Comparison of ENCODE assay signal across 8 mouse cellular contexts in genomic region chrX:166661043-166661718, GRCm38 (mm10).
DNase-seq lines count a peak whose midpoint lies in the region; ATAC-seq and TF ChIP-seq lines count a peak whose summit lies in the region.

No protein-coding gene starts in this region.

- peak; percentile 43 to 60 for ATAC-seq in hematopoietic stem cell, adult 5-6 weeks (replicated peaks in 1 of 2; ENCODE audit: insufficient read depth in 1 of 2, low FRiP score in 2 of 2, low TSS enrichment in 1 of 2, low read depth in 1 of 2, poor library complexity in 2 of 2, severe bottlenecking in 2 of 2)
- ATAC-seq in lung, embryonic 14.5 days (ENCODE audit: insufficient read depth), result peak; percentile 70
- ATAC-seq in neural tube, embryonic 14.5 days (ENCODE audit: low read depth), result peak; percentile 87

- no peaks in the 10 kb centered on the region for H3K27me3 ChIP-seq in CH12.LX (replicated peaks)
- H3K27me3 ChIP-seq in lung, embryonic 14.5 days (ENCODE audit: insufficient read depth, low read length), result no peaks in the 10 kb centered on the region
- H3K27me3 ChIP-seq in neural tube, embryonic 14.5 days (ENCODE audit: control insufficient read depth, insufficient read depth, low read length), result no peaks in the 10 kb centered on the region
- no peaks in the 10 kb centered on the region for H3K27me3 ChIP-seq in thymus, adult 2 months (ENCODE audit: control insufficient read depth, insufficient read depth, low read length)

- peak overlapping the region; percentile 47 for H3K4me2 ChIP-seq in CH12.LX (ENCODE audit: insufficient read depth, low read depth, poor library complexity, severe bottlenecking)
- H3K4me2 ChIP-seq in lung, embryonic 14.5 days, result peak overlapping the region; percentile 51
- H3K4me2 ChIP-seq in neural tube, embryonic 14.5 days (ENCODE audit: low read depth, low read length), result peak overlapping the region; percentile 29

- dilution Hi-C loops in CH12.LX (cut with MboI; ENCODE audit: extremely low pct_ligation_motif_present, extremely low pct_unique_long_range_greater_than_20kb, low sequenced_read_pairs), result no loop called here

- TF ChIP-seq RAD21 in CH12.LX (IDR thresholded peaks at IDR 0.05; ENCODE audit: low read depth, low read length), result no peak

- H3K27ac ChIP-seq in CH12.LX (ENCODE audit: insufficient read depth, low read depth), result no peak overlapping the region
- H3K27ac ChIP-seq in brown adipose tissue, adult 24 weeks (replicated peaks; ENCODE audit: low read depth, low read length), result peak overlapping the region; percentile 85
- peak overlapping the region; percentile 93 for H3K27ac ChIP-seq in layer of hippocampus, adult 2 months
- H3K27ac ChIP-seq in lung, embryonic 14.5 days (ENCODE audit: low read depth), result peak overlapping the region; percentile 74
- H3K27ac ChIP-seq in neural tube, embryonic 14.5 days (ENCODE audit: low read depth, low read length), result peak overlapping the region; percentile 78
- H3K27ac ChIP-seq in thymus, adult 2 months (ENCODE audit: control insufficient read depth, insufficient read depth, low read length), result peak overlapping the region; percentile 98

- H3K36me3 ChIP-seq in CH12.LX (replicated peaks in 1 of 2; ENCODE audit: control insufficient read depth in 1 of 2, insufficient read depth in 1 of 2, low read length in 1 of 2), result no peaks in the 10 kb centered on the region
- no peaks in the 10 kb centered on the region for H3K36me3 ChIP-seq in lung, embryonic 14.5 days (ENCODE audit: insufficient read depth)
- no peaks in the 10 kb centered on the region for H3K36me3 ChIP-seq in neural tube, embryonic 14.5 days (ENCODE audit: control insufficient read depth, insufficient read depth, low read length)
- H3K36me3 ChIP-seq in thymus, adult 2 months (ENCODE audit: control insufficient read depth, insufficient read depth, low read length), result no peaks in the 10 kb centered on the region

- no peak for TF ChIP-seq POLR2A in CH12.LX (IDR thresholded peaks at IDR 0.05; ENCODE audit: low read depth, low read length)
- TF ChIP-seq POLR2A in thymus, adult 2 months (IDR thresholded peaks at IDR 0.05; ENCODE audit: control insufficient read depth, extremely low read depth, insufficient read depth, low read length, poor library complexity), result no peak

- H3K4me3 ChIP-seq in CH12.LX (replicated peaks in 1 of 3; ENCODE audit: low read depth in 2 of 3, low read length in 2 of 3, poor library complexity in 1 of 3), result no peak overlapping the region
- peak overlapping the region; percentile 37 for H3K4me3 ChIP-seq in brown adipose tissue, adult 24 weeks (ENCODE audit: insufficient read depth, low read depth, low read length)
- H3K4me3 ChIP-seq in layer of hippocampus, adult 2 months, result peak overlapping the region; percentile 40
- peak overlapping the region; percentile 17; the same call in 1 of the 2 replicates for H3K4me3 ChIP-seq in lung, embryonic 14.5 days (ENCODE audit: low read depth, low read length)
- no peak overlapping the region for H3K4me3 ChIP-seq in neural tube, embryonic 14.5 days (ENCODE audit: low read depth, low read length)
- H3K4me3 ChIP-seq in thymus, adult 2 months (ENCODE audit: control insufficient read depth, insufficient read depth, low read length), result peak overlapping the region; percentile 67

- no peak for TF ChIP-seq EP300 in CH12.LX (IDR thresholded peaks at IDR 0.05; ENCODE audit: low read length)

- peaks cover 0 to 12% of the 10 kb centered on the region in 2 experiments; a peak in 2 of 4 replicates for H3K4me1 ChIP-seq in CH12.LX (ENCODE audit: control insufficient read depth in 1 of 2, insufficient read depth in 2 of 2)
- 0 out of 2 replicates have a peak, but pooled peaks cover 2% of the 10 kb centered on the region for H3K4me1 ChIP-seq in brown adipose tissue, adult 24 weeks (ENCODE audit: control insufficient read depth, insufficient read depth, insufficient read length, low read length)
- no peaks in the 10 kb centered on the region for H3K4me1 ChIP-seq in lung, embryonic 14.5 days (ENCODE audit: insufficient read depth)
- H3K4me1 ChIP-seq in neural tube, embryonic 14.5 days (ENCODE audit: control insufficient read depth, insufficient read depth, low read length), result no peaks in the 10 kb centered on the region
- H3K4me1 ChIP-seq in thymus, adult 2 months (replicated peaks; ENCODE audit: control insufficient read depth, insufficient read depth, low read length), result peaks cover 5% of the 10 kb centered on the region; the same call in 1 of the 2 replicates

- H3K79me2 ChIP-seq in CH12.LX (replicated peaks; ENCODE audit: control insufficient read depth, extremely low read depth, insufficient read depth, poor library complexity, severe bottlenecking), result no peaks in the 10 kb centered on the region

- in situ Hi-C loops in CH12.LX (cut with MboI; ENCODE audit: low pct_ligation_motif_present, low pct_unique_long_range_greater_than_20kb, low sequenced_read_pairs), result loop anchor here (10.0 kb wide), 1 partner anchor 434 kb away; no protein-coding TSS in a partner anchor

- peak overlapping the region; percentile 34; the same call in 1 of the 2 replicates for H3K9ac ChIP-seq in CH12.LX (ENCODE audit: insufficient read depth, low read depth)
- peak overlapping the region; percentile 29; the same call in 1 of the 2 replicates for H3K9ac ChIP-seq in lung, embryonic 14.5 days
- H3K9ac ChIP-seq in neural tube, embryonic 14.5 days (replicated peaks; ENCODE audit: low read depth, low read length), result 0 out of 2 replicates have a peak overlapping the region, but pooled peaks have one; percentile 18

- 17% methylated on average over 16 of the region's 16 CpGs for WGBS in lung, embryonic 14.5 days
- 23% methylated on average over 16 of the region's 16 CpGs for WGBS in neural tube, embryonic 14.5 days
- WGBS in thymus, adult 2 months, result under 1% methylated on average over 16 of the region's 16 CpGs

- H3K9me3 ChIP-seq in CH12.LX (replicated peaks; ENCODE audit: low read length), result no peaks in the 10 kb centered on the region
- H3K9me3 ChIP-seq in lung, embryonic 14.5 days (ENCODE audit: low read depth, low read length), result no peaks in the 10 kb centered on the region
- no peaks in the 10 kb centered on the region for H3K9me3 ChIP-seq in neural tube, embryonic 14.5 days (ENCODE audit: control insufficient read depth, low read length)

- DNase-seq in CH12.LX (ENCODE audit: extremely low read depth), result peak; percentile 66
- peak; percentile 73 for DNase-seq in forelimb bud, embryonic 11.5 days (ENCODE audit: low read depth, low spot score)
- DNase-seq in layer of hippocampus, adult 2 months (ENCODE audit: low spot score in 2 of 2), result peak; percentile 23 to 37
- DNase-seq in lung, embryonic 14.5 days, result peak; percentile 93
- DNase-seq in thymus, adult 2 months, result peak; percentile 68

- TF ChIP-seq CTCF in CH12.LX (conservative IDR thresholded peaks at IDR 0.05 in 1 of 2, IDR thresholded peaks at IDR 0.05 in 1 of 2; ENCODE audit: low read depth in 2 of 2, low read length in 2 of 2), result no peak; a peak in 1 of 4 replicates
- peak; percentile 52 for TF ChIP-seq CTCF in layer of hippocampus, adult 2 months (conservative IDR thresholded peaks at IDR 0.05)
- peak; percentile 22; the same call in 1 of the 2 replicates for TF ChIP-seq CTCF in lung, embryonic 14.5 days (IDR thresholded peaks at IDR 0.05; ENCODE audit: low read depth)
- TF ChIP-seq CTCF in thymus, adult 2 months (IDR thresholded peaks at IDR 0.05; ENCODE audit: borderline replicate concordance, control insufficient read depth, extremely low read depth, insufficient read depth, low read length, poor library complexity), result no peak

TF ChIP-seq in CH12.LX, 34 proteins besides CTCF, POLR2A, EP300 and RAD21:
- no peak for TF ChIP-seq ZMIZ1 (IDR thresholded peaks at IDR 0.05; ENCODE audit: low read depth, low read length)
- TF ChIP-seq HCFC1 (IDR thresholded peaks at IDR 0.05; ENCODE audit: low read depth, low read length), result no peak
- no peak; the same call in 1 of the 2 replicates for TF ChIP-seq MAX (IDR thresholded peaks at IDR 0.05; ENCODE audit: low read length)
- TF ChIP-seq KAT2A (IDR thresholded peaks at IDR 0.05; ENCODE audit: insufficient replicate concordance, low read length), result no peak
- TF ChIP-seq TBP (conservative IDR thresholded peaks at IDR 0.05; ENCODE audit: low read depth, low read length), result no peak
- TF ChIP-seq CHD1 (IDR thresholded peaks at IDR 0.05; ENCODE audit: low read depth, low read length), result no peak
- TF ChIP-seq BHLHE40 (IDR thresholded peaks at IDR 0.05; ENCODE audit: low read depth, low read length), result no peak
- TF ChIP-seq MXI1 (IDR thresholded peaks at IDR 0.05; ENCODE audit: low read depth, low read length), result no peak
- TF ChIP-seq UBTF (IDR thresholded peaks at IDR 0.05; ENCODE audit: low read depth, low read length), result no peak
- no peak for TF ChIP-seq MYC (IDR thresholded peaks at IDR 0.05; ENCODE audit: low read depth, low read length)
- no peak for TF ChIP-seq USF2 (conservative IDR thresholded peaks at IDR 0.05; ENCODE audit: low read depth, low read length)
- no peak for TF ChIP-seq RCOR1 (conservative IDR thresholded peaks at IDR 0.05; ENCODE audit: low read depth, low read length)
TF ChIP-seq in CH12.LX: peak in this region for 0.

Comparison
In these comparisons a context has a peak if more than half of its experiments do, and no peak if none do; other contexts are left out.
1. DNase-seq: peak in every context shown above with its lines; median percentile 93 in lung, embryonic 14.5 days; 73 in forelimb bud, embryonic 11.5 days; 68 in thymus, adult 2 months; 66 in CH12.LX; 30 in layer of hippocampus, adult 2 months.
2. H3K4me3 ChIP-seq: peak in brown adipose tissue, adult 24 weeks (single experiment), layer of hippocampus, adult 2 months (single experiment), lung, embryonic 14.5 days (single experiment) and thymus, adult 2 months (single experiment); none in CH12.LX (0 of 3) and neural tube, embryonic 14.5 days (single experiment).
3. CTCF ChIP-seq: peak in layer of hippocampus, adult 2 months (single experiment) and lung, embryonic 14.5 days (single experiment); none in CH12.LX (0 of 2) and thymus, adult 2 months (single experiment).
4. Peak in every context shown above with its lines, with median percentiles within 50 percentile points of each other: H3K4me2 ChIP-seq, H3K9ac ChIP-seq and ATAC-seq.